Mouse (Mus musculus) MEL (cell line): ENCODE data around the gene Ndrg3.
"Not testable (repeated sequence)": the region's sequence is repeated elsewhere in the genome, so short reads cannot be mapped to it uniquely, and the experiment has no call there.

Source experiments
- CTCF ChIP-seq, 3 experiments: IDR thresholded peaks in 2 of 3; conservative IDR thresholded peaks in 1 of 3; 2 replicates each; pipeline ENCODE4 v1.5.1; 2011 to 2012; ENCODE audit warnings: low read length in 3 of 3, low read depth in 2 of 3, mild to moderate bottlenecking in 2 of 3, improper control_type of control experiment in 1 of 3, inconsistent platforms in 1 of 3, mixed read lengths in 1 of 3, moderate library complexity in 1 of 3; ENCODE audit not compliant: control insufficient read depth in 1 of 3, insufficient read depth in 1 of 3, poor library complexity in 1 of 3, severe bottlenecking in 1 of 3
- ETS1 ChIP-seq: IDR thresholded peaks from 2 replicates; pipeline ENCODE4 v1.6.1; 2012; ENCODE audit warnings: low read depth, mild to moderate bottlenecking, inconsistent platforms, low read length, improper control_type of control experiment, moderate library complexity
- JUND ChIP-seq: IDR thresholded peaks from 2 replicates; pipeline ENCODE4 v1.6.1; 2011; ENCODE audit warnings: low read depth, mild to moderate bottlenecking, improper control_type of control experiment, low read length
- NELFE ChIP-seq: IDR thresholded peaks from 2 replicates; pipeline ENCODE4 v1.6.1; 2011; ENCODE audit warnings: low read depth, low read length, improper control_type of control experiment
- SMC3 ChIP-seq: IDR thresholded peaks from 2 replicates; pipeline ENCODE4 v1.6.1; 2011; ENCODE audit warnings: low read depth, low read length, improper control_type of control experiment

DNA sequence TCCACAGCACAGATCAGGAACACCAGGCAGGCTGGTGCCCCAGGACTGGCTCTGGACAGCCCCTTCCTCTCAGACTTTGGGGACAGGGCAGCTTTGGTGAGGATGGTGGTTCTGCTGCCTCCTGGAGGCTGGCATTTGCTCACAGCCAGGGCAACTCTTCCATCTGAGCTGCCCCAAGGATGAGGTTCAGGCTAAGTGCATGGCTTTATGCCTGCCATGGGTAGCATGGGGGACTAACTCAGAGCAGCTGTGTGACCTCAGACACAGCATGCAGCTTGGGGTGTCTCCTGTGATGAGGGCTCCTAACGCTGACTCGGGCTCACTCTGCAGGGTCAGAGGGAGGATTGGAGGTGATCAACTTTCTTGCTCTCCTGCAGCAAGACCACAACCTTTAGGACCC lies 106.2 kb downstream of the Ndrg3 start:
- not testable (repeated sequence) for TF ChIP-seq CTCF (IDR thresholded peaks at IDR 0.05 in 2 of 3, conservative IDR thresholded peaks at IDR 0.05 in 1 of 3; ENCODE audit: control insufficient read depth in 1 of 3, insufficient read depth in 1 of 3, low read depth in 2 of 3, low read length in 3 of 3, poor library complexity in 1 of 3, severe bottlenecking in 1 of 3); SMC3; JUND; ETS1; NELFE
